Mouse (Mus musculus): Measurements from ENCODE around the gene Nsfl1c.
"Not testable (repeated sequence)": the region's sequence is repeated elsewhere in the genome, so short reads cannot be mapped to it uniquely, and the experiment has no call there.

Nsfl1c gene

GRCm38 (mm10) chr2:151494035-151494803, at the start of gene Nsfl1c:
Nsfl1c (plus strand) TSS chr2:151494182.
- DNase-seq, result peak; percentile 91 to 97

- DNase-seq, result not testable (repeated sequence)
Measured at GRCm38 (mm10) chr2:151476053-151476452, 17.9 kb upstream of the Nsfl1c start, which contains the start of gene 4921509C19Rik. 4921509C19Rik (minus strand) TSS chr2:151476153.

GRCm38 (mm10) chr2:151486496-151486895, 7.5 kb upstream of the Nsfl1c start:
- DNase-seq, result no peak

- DNase-seq, result no peak
Measured at GRCm38 (mm10) chr2:151498358-151498757, 4.4 kb downstream of the Nsfl1c start.

- DNase-seq, result no peak
Measured at GRCm38 (mm10) chr2:151500442-151501007, 6.5 kb downstream of the Nsfl1c start.

GRCm38 (mm10) chr2:151504226-151504625, 10.2 kb downstream of the Nsfl1c start:
- DNase-seq, result no peak

GRCm38 (mm10) chr2:151512199-151512598, 18.2 kb downstream of the Nsfl1c start:
- peak; percentile 42 to 43 for DNase-seq

GRCm38 (mm10) chr2:151513525-151514285, 19.7 kb downstream of the Nsfl1c start:
- no peak for DNase-seq

- no peak for DNase-seq
Measured at GRCm38 (mm10) chr2:151519000-151519399, 25.0 kb downstream of the Nsfl1c start.

GRCm38 (mm10) chr2:151524324-151525041, 30.5 kb downstream of the Nsfl1c start:
- DNase-seq, result no peak

GRCm38 (mm10) chr2:151525520-151525919, 31.5 kb downstream of the Nsfl1c start:
- DNase-seq, result no peak

GRCm38 (mm10) chr2:151528066-151528465, 34.1 kb downstream of the Nsfl1c start:
- no peak for DNase-seq

GRCm38 (mm10) chr2:151529169-151529568, 35.2 kb downstream of the Nsfl1c start:
- DNase-seq, result no peak

GRCm38 (mm10) chr2:151530378-151531230, 36.6 kb downstream of the Nsfl1c start:
- DNase-seq, result no peak

- no peak for DNase-seq
Measured at GRCm38 (mm10) chr2:151533632-151534031, 39.6 kb downstream of the Nsfl1c start.

- no peak for DNase-seq
Measured at GRCm38 (mm10) chr2:151535961-151536617, 42.1 kb downstream of the Nsfl1c start.

GRCm38 (mm10) chr2:151536618-151536974, 42.6 kb downstream of the Nsfl1c start:
- no peak for DNase-seq

- DNase-seq, result no peak
Measured at GRCm38 (mm10) chr2:151538646-151539045, 44.7 kb downstream of the Nsfl1c start.

GRCm38 (mm10) chr2:151542323-151543062, 48.5 kb downstream of the Nsfl1c start, which contains the start of gene Fkbp1a:
Fkbp1a (plus strand) TSS chr2:151542483.
- DNase-seq, result peak; percentile 98 to 99

GRCm38 (mm10) chr2:151543063-151543895, 49.3 kb downstream of the Nsfl1c start:
- DNase-seq, result peak; percentile 35 to 47

All from cerebellum, adult 18-20 months (tissue).